Mouse (Mus musculus): ENCODE measurements at regions not wholly inside any gene's neighbourhood (a gene's known extent, or its start where the extent isn't known, plus 50 kb on each side); places are given as distances from the start of the nearest gene placed in this dataset.

DNA sequence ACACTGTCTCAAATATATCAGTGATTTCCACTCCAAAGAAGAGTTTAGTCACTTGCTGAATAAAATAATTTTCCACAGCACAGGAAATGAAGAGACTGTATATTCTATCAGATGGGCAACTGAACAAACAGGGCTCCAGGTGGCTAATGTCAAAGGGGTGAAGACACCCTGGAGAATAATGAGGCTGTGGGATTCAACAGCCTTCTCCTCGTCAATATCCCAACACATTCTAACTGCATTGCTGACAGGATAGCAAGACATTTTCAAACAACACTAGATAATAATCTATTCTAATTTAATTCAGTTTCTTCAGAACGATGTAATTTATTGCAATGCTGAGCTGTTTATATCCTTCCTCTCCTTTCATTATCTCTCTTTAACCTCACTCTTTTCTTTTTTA lies 134.4 kb upstream of the Klhl13 start:
- Histone ChIP-seq H3K9me3 (replicated peaks) (no peaks in the 10 kb centered on the region), H3K4me2 (no peak overlapping the region), H3K4me1 (no peaks in the 10 kb centered on the region), H3K9ac (no peak overlapping the region), H3K36me3 (no peaks in the 10 kb centered on the region), H3K27me3 (no peaks in the 10 kb centered on the region), H3K27ac (no peak overlapping the region), H3K4me3 (replicated peaks) (no peak overlapping the region)
- ATAC-seq (replicated peaks; ENCODE audit: low FRiP score): no peak
- WGBS: 40% methylated on average over 2 of the region's 2 CpGs

DNA sequence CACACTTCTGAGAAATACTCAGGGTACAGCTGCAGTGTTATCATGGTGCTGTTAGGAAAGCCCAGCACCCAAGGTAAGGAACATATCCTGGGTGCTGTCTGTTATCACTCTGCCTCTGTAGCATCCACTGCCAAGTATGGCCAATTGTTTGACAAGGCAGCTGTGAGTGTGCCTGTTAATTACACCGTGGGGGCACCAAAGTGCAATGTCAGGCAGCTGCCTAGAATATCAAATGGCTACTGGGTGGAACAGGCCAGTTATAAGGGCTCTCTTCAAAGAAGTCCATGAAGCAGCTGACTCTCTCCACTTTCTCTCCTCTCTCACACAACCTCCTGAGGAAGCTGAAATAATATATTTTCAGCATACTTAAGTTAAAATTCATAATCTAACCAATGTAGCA lies 130.3 kb upstream of the Klhl13 start:
- no peaks in the 10 kb centered on the region for H3K27me3 ChIP-seq
- no peaks in the 10 kb centered on the region for H3K4me1 ChIP-seq
- H3K27ac ChIP-seq: no peak overlapping the region
- no peaks in the 10 kb centered on the region for H3K36me3 ChIP-seq
- 22% methylated on average over 1 of the region's 1 CpGs for WGBS
- no peak overlapping the region for H3K4me2 ChIP-seq
- H3K9me3 ChIP-seq (replicated peaks): no peaks in the 10 kb centered on the region
- no peak overlapping the region for H3K9ac ChIP-seq
- H3K4me3 ChIP-seq (replicated peaks): no peak overlapping the region
- ATAC-seq (replicated peaks; ENCODE audit: low FRiP score): 0 out of 2 replicates have a peak, but pooled peaks have one; percentile 43

DNA sequence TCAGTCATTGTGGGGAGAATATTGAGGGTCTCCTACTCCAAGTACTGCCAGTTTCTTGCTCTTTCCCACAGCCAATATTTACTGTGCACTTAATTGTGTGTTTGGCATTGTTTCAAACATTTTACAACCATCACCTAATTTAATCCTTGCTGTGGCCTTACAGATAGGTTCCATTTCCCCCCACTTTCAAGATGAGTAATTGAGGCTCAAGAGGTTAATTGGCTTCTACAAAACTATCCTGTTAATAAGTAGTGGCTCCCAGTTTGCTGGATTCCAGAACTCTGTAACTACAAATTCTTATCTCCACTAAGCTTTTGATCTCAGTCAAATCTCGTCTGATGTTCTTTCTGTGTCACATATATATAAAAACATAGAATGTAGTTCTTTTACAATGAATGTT lies 112.0 kb upstream of the Klhl13 start:
- H3K9me3 ChIP-seq (replicated peaks): no peaks in the 10 kb centered on the region
- no peak overlapping the region for H3K27ac ChIP-seq
- no peaks in the 10 kb centered on the region for H3K36me3 ChIP-seq
- no peak overlapping the region for H3K4me3 ChIP-seq (replicated peaks)
- 45% methylated on average over 1 of the region's 1 CpGs for WGBS
- H3K4me2 ChIP-seq: no peak overlapping the region
- ATAC-seq (replicated peaks; ENCODE audit: low FRiP score): no peak
- H3K9ac ChIP-seq: no peak overlapping the region
- H3K27me3 ChIP-seq: no peaks in the 10 kb centered on the region
- no peaks in the 10 kb centered on the region for H3K4me1 ChIP-seq

GRCm38 (mm10) chrX:23466031-23466430 lies 101.1 kb upstream of the Klhl13 start:
- H3K4me1 ChIP-seq: no peaks in the 10 kb centered on the region
- no peak overlapping the region for H3K9ac ChIP-seq
- no peaks in the 10 kb centered on the region for H3K36me3 ChIP-seq
- H3K27ac ChIP-seq: no peak overlapping the region
- no peak overlapping the region for H3K4me2 ChIP-seq
- H3K4me3 ChIP-seq (replicated peaks): no peak overlapping the region
- H3K9me3 ChIP-seq (replicated peaks): no peaks in the 10 kb centered on the region
- ATAC-seq (replicated peaks; ENCODE audit: low FRiP score): peak; percentile 79
- H3K27me3 ChIP-seq: no peaks in the 10 kb centered on the region

GRCm38 (mm10) chrX:23453616-23454015 lies 88.7 kb upstream of the Klhl13 start:
- H3K9ac ChIP-seq: no peak overlapping the region
- no peak overlapping the region for H3K27ac ChIP-seq
- WGBS: 69% methylated on average over 3 of the region's 3 CpGs
- no peaks in the 10 kb centered on the region for H3K9me3 ChIP-seq (replicated peaks)
- no peaks in the 10 kb centered on the region for H3K27me3 ChIP-seq
- H3K4me1 ChIP-seq: no peaks in the 10 kb centered on the region
- H3K36me3 ChIP-seq: no peaks in the 10 kb centered on the region
- H3K4me3 ChIP-seq (replicated peaks): no peak overlapping the region
- ATAC-seq (replicated peaks; ENCODE audit: low FRiP score): no peak
- H3K4me2 ChIP-seq: no peak overlapping the region

GRCm38 (mm10) chrX:23422746-23423145 lies 57.9 kb upstream of the Klhl13 start:
- H3K9me3 ChIP-seq (replicated peaks): no peaks in the 10 kb centered on the region
- no peaks in the 10 kb centered on the region for H3K27me3 ChIP-seq
- no peak for ATAC-seq (replicated peaks; ENCODE audit: low FRiP score)
- H3K27ac ChIP-seq: no peak overlapping the region
- no peaks in the 10 kb centered on the region for H3K36me3 ChIP-seq
- 26% methylated on average over 1 of the region's 1 CpGs for WGBS
- H3K4me2 ChIP-seq: no peak overlapping the region
- no peak overlapping the region for H3K9ac ChIP-seq
- no peak overlapping the region for H3K4me3 ChIP-seq (replicated peaks)
- H3K4me1 ChIP-seq: no peaks in the 10 kb centered on the region

DNA sequence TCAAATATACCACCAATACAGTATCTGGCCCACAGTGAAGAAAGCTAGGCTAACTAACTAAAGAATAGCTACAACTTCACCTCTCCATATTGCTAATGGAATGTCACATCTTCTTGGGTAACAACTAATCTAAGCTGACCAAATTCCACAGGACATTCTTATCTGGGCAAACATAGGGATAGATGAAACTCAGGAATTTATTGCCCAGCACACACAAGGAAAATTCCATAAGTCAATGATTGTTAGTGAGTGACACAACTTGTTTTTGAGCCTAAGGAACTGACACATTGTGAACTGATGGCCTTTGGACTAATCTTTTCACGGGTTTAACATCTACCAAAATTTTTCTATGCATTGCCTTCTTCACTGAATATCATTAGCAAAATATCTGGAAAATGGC lies 52.6 kb upstream of the Klhl13 start:
- Histone ChIP-seq H3K4me2 (no peak overlapping the region), H3K4me1 (no peaks in the 10 kb centered on the region), H3K27me3 (no peaks in the 10 kb centered on the region), H3K9ac (no peak overlapping the region), H3K27ac (no peak overlapping the region), H3K36me3 (no peaks in the 10 kb centered on the region), H3K9me3 (replicated peaks) (no peaks in the 10 kb centered on the region), H3K4me3 (replicated peaks) (no peak overlapping the region)
- 69% methylated on average over 1 of the region's 1 CpGs for WGBS
- no peak for ATAC-seq (replicated peaks; ENCODE audit: low FRiP score)

Measured in kidney, embryonic 15.5 days (tissue).